Mouse (Mus musculus) retina, postnatal 7 days (tissue): Measurements from ENCODE around the gene Ddx55.

ENCODE experiments used
- DNase-seq: peaks from one replicate; pipeline ENCODE4 v3.0.0-alpha.2; 2012; ENCODE audit warnings: low read depth, low spot score

The Ddx55 gene

GRCm38 (mm10) chr5:124610965-124611364, 58.3 kb downstream of the Ddx55 start:
- DNase-seq: no peak

- DNase-seq: no peak
Observed at GRCm38 (mm10) chr5:124614709-124615108, 62.0 kb downstream of the Ddx55 start.

GRCm38 (mm10) chr5:124618711-124619110, 66.0 kb downstream of the Ddx55 start:
- no peak for DNase-seq
